Mouse (Mus musculus) ES-Bruce4 (cell line): Measurements from ENCODE around the gene Sugct.
A peak's percentile ranks its signal among the peaks of the same experiment; 100 is the strongest.

ENCODE experiments used
- CTCF ChIP-seq: IDR thresholded peaks from one replicate; pipeline ENCODE4 v1.8.1; 2011; ENCODE audit warnings: low read depth, low read length
- EP300 ChIP-seq: IDR thresholded peaks from 2 replicates; pipeline ENCODE4 v1.6.1; 2011; ENCODE audit warnings: low read depth, low read length; ENCODE audit not compliant: insufficient read depth
- POLR2A ChIP-seq: IDR thresholded peaks from one replicate; pipeline ENCODE4 v1.8.1; 2011; ENCODE audit warnings: low read length; ENCODE audit not compliant: insufficient read depth

DNA sequence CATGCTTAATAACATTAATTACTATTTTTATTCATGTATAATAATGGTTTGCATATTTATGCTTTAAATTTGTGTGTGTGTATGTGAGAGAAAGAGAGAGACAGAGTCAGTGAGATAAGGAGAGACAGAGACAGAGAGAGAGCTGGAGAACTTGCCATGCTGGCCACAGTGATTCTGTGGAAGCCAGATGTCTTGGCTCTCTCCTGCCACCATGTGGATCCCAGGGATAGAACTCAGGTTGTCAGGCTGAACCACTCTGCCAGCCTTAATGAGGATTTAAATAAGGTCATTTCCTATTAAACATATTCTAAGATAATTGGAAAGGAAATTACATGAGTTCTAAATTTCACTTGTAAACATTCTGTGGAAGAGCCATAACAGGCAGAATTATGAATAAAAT is 110.5 kb downstream of the Sugct start:
- TF ChIP-seq EP300 (no peak), CTCF (peak; percentile 64), POLR2A (no peak)
